In genomic region chr10:117416095-117416494, GRCm38 (mm10) we compare ENCODE assay signal across 25 mouse cellular contexts. TPM values are rescaled to one million over a fixed set of nuclear protein-coding genes. Genes with fewer than 3 reads are reported as not detected.
DNase-seq lines count a peak whose midpoint lies in the region; ATAC-seq and TF ChIP-seq lines count a peak whose summit lies in the region.
"Had no signal": no experiment of that assay in that cellular context is flagged by ENCODE, and none has a peak within 500 bp of the region (broad histone marks: within the 10 kb centered on the region; RNA-seq: fewer than 3 reads in every experiment).

No protein-coding gene starts in this region.

- peak; percentile 36 for DNase-seq in forebrain, embryonic 14.5 days (ENCODE audit: low spot score)
- peak; percentile 90 for DNase-seq in 3T3-L1 (ENCODE audit: low read depth, low spot score)
- peak; percentile 93 for DNase-seq in adipocyte (ENCODE audit: low spot score)
- peak; percentile 41 for DNase-seq in brain, embryonic 14.5 days (ENCODE audit: low read depth)
- no peak for DNase-seq in lung, adult 2 months
- no peak for DNase-seq in limb, embryonic 10.5 days (ENCODE audit: low spot score)
- DNase-seq in thymus, postnatal 4 days = no peak
- DNase-seq: adrenal gland, adult 2 months; adrenal gland, adult 8-10 months; adrenal gland, postnatal 10 days; adrenal gland, postnatal 14 days; adrenal gland, postnatal 25 days; adrenal gland, postnatal 36 days; B cell, adult 2 months; cerebellum, adult 11 months; cerebellum, adult 11-12 months; cerebellum, adult 18-20 months; cerebellum, adult 2 months; cerebellum, adult 8-10 months had no signal

- H3K4me1 ChIP-seq in forebrain, embryonic 14.5 days (ENCODE audit: control insufficient read depth, insufficient read depth, low read length) = peaks cover 2% of the 10 kb centered on the region; the same call in 1 of the 2 replicates
- peaks cover 12% of the 10 kb centered on the region for H3K4me1 ChIP-seq in forebrain, embryonic 16.5 days (replicated peaks; ENCODE audit: control insufficient read depth, insufficient read depth, low read length)
- H3K4me1 ChIP-seq in lung, adult 2 months (ENCODE audit: control insufficient read depth, insufficient read depth, low read length) = peaks cover 3% of the 10 kb centered on the region; the same call in 1 of the 2 replicates
- H3K4me1 ChIP-seq in limb, embryonic 10.5 days = peaks cover 29% of the 10 kb centered on the region

- no peak overlapping the region for H3K9ac ChIP-seq in forebrain, embryonic 14.5 days (ENCODE audit: low read length)
- no peak overlapping the region for H3K9ac ChIP-seq in forebrain, embryonic 16.5 days (replicated peaks; ENCODE audit: low read depth, low read length)

- no peaks in the 10 kb centered on the region for H3K9me3 ChIP-seq in forebrain, embryonic 14.5 days (replicated peaks; ENCODE audit: control insufficient read depth, low read length)
- no peaks in the 10 kb centered on the region for H3K9me3 ChIP-seq in forebrain, embryonic 16.5 days (ENCODE audit: control insufficient read depth, low read length)
- no peaks in the 10 kb centered on the region for H3K9me3 ChIP-seq in limb, embryonic 10.5 days (replicated peaks)
- H3K9me3 ChIP-seq: G1E had no signal

- H3K27me3 ChIP-seq in forebrain, embryonic 14.5 days (replicated peaks; ENCODE audit: control insufficient read depth, insufficient read depth, low read length) = no peaks in the 10 kb centered on the region
- no peaks in the 10 kb centered on the region for H3K27me3 ChIP-seq in forebrain, embryonic 16.5 days (replicated peaks; ENCODE audit: control insufficient read depth, insufficient read depth, low read length)
- H3K27me3 ChIP-seq in limb, embryonic 10.5 days (ENCODE audit: low read depth, poor library complexity, severe bottlenecking) = peaks cover 32% of the 10 kb centered on the region; the same call in 1 of the 2 replicates
- H3K27me3 ChIP-seq: CH12.LX had no signal

- no peak for TF ChIP-seq CTCF in brain, embryonic 14.5 days (IDR thresholded peaks at IDR 0.05; ENCODE audit: borderline replicate concordance, extremely low read depth, insufficient read depth, insufficient read length)
- TF ChIP-seq CTCF in lung, adult 2 months (IDR thresholded peaks at IDR 0.05; ENCODE audit: insufficient read depth, low read length) = no peak

- H3K27ac ChIP-seq in forebrain, embryonic 14.5 days (ENCODE audit: low read depth, low read length) = no peak overlapping the region
- H3K27ac ChIP-seq in forebrain, embryonic 16.5 days (ENCODE audit: low read length) = no peak overlapping the region
- H3K27ac ChIP-seq in limb, embryonic 10.5 days = no peak overlapping the region

- H3K4me3 ChIP-seq in forebrain, embryonic 14.5 days (ENCODE audit: low read depth, low read length) = no peak overlapping the region
- no peak overlapping the region for H3K4me3 ChIP-seq in forebrain, embryonic 16.5 days (replicated peaks; ENCODE audit: low read length)
- H3K4me3 ChIP-seq in lung, adult 2 months (replicated peaks; ENCODE audit: extremely low read depth, low read depth, low read length) = no peak overlapping the region
- H3K4me3 ChIP-seq in limb, embryonic 10.5 days = no peak overlapping the region

- TF ChIP-seq POLR2A in brain, embryonic 14.5 days (IDR thresholded peaks at IDR 0.05; ENCODE audit: borderline replicate concordance, extremely low read depth, insufficient read depth, insufficient read length, poor library complexity, severe bottlenecking) = no peak
- no peak for TF ChIP-seq POLR2A in lung, adult 2 months (IDR thresholded peaks at IDR 0.05; ENCODE audit: borderline replicate concordance, extremely low read depth, low read depth, low read length)

- H3K36me3 ChIP-seq in forebrain, embryonic 14.5 days (ENCODE audit: control insufficient read depth, insufficient read depth, low read length) = no peaks in the 10 kb centered on the region
- no peaks in the 10 kb centered on the region for H3K36me3 ChIP-seq in forebrain, embryonic 16.5 days (ENCODE audit: control insufficient read depth, insufficient read depth)
- no peaks in the 10 kb centered on the region for H3K36me3 ChIP-seq in limb, embryonic 10.5 days
- H3K36me3 ChIP-seq: G1E had no signal

- no peak for ATAC-seq in forebrain, embryonic 14.5 days
- no peak for ATAC-seq in forebrain, embryonic 16.5 days
- ATAC-seq: activated CD4-positive, CD25-positive, alpha-beta regulatory T cell, adult 4 months; CD4-positive, CD25-positive, alpha-beta regulatory T cell, adult 4 months; Patski had no signal

- H3K4me2 ChIP-seq in forebrain, embryonic 14.5 days (ENCODE audit: low read length) = no peak overlapping the region
- no peak overlapping the region for H3K4me2 ChIP-seq in forebrain, embryonic 16.5 days (ENCODE audit: low read length)

- 69% methylated on average over 9 of the region's 9 CpGs for WGBS in forebrain, embryonic 14.5 days
- 70% methylated on average over 9 of the region's 9 CpGs for WGBS in forebrain, embryonic 16.5 days
- WGBS in lung, adult 2 months = 89% methylated on average over 9 of the region's 9 CpGs
- WGBS in limb, embryonic 10.5 days = 91% methylated on average over 9 of the region's 9 CpGs

RNA-seq across cellular contexts. Expression of gene Cpsf6, which starts 36.3 kb away (rescaled TPM):
- polyA plus RNA-seq in forebrain, embryonic 14.5 days (2014; fragmentation: Nextera tagmentation; extraction: Ambion mirVana) = 188 and 232 TPM in 2 replicates
- 203 and 225 TPM in 2 replicates for polyA plus RNA-seq in forebrain, embryonic 16.5 days (2015; fragmentation: Nextera tagmentation; extraction: Ambion mirVana)
- polyA plus RNA-seq in brain, embryonic 14.5 days (2012; rRNA removed) = 149 and 198 TPM in 2 replicates
- polyA plus RNA-seq in lung, adult 2 months (2012; rRNA removed) = 51.7 and 57.9 TPM in 2 replicates
- polyA plus RNA-seq in limb, embryonic 10.5 days (2016; fragmentation: Nextera tagmentation; extraction: Ambion mirVana) = 230 and 235 TPM in 2 replicates

Comparison
In these comparisons a context has a peak if more than half of its experiments do, and no peak if none do; other contexts are left out.
1. DNase-seq: peak in forebrain, embryonic 14.5 days (single experiment), 3T3-L1 (single experiment), adipocyte (single experiment) and brain, embryonic 14.5 days (single experiment); none in lung, adult 2 months (single experiment), limb, embryonic 10.5 days (single experiment) and thymus, postnatal 4 days (single experiment).